Mouse (Mus musculus): ENCODE measurements at regions not wholly inside any gene's neighbourhood (a gene's known extent, or its start where the extent isn't known, plus 50 kb on each side); places are given as distances from the start of the nearest gene placed in this dataset.

DNA sequence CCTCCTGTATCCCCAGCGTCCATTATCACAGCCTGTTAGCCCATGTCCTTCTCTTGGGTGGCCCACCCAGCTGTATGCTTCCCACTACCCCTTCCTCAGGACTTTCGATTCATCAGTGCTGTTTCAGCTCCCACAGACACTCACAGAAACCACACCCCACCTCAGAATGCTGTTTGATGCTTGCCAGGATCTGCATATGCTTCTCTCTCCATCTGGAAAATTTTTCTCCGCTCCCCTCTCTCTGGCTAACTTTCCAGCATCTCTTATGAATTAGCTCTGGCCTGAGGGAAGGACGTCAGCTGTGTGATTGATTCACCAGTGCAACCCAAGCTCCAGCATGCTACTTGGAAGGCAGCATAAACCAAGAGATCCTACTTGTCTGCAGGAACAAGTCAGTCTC is 66.0 kb upstream of the Dab1 start:
- no peak for TF ChIP-seq CTCF (conservative IDR thresholded peaks at IDR 0.05; ENCODE audit: low read length)
- no peak for TF ChIP-seq NANOG (IDR thresholded peaks at IDR 0.05; ENCODE audit: borderline replicate concordance, low read length)
- no peak for TF ChIP-seq POU5F1 (IDR thresholded peaks at IDR 0.05; ENCODE audit: borderline replicate concordance, low read length)
- peaks cover 4% of the 10 kb centered on the region; the same call in 1 of the 2 replicates for H3K27me3 ChIP-seq (ENCODE audit: insufficient read depth, low read length)
- H3K36me3 ChIP-seq (ENCODE audit: insufficient read depth, low read length), result no peaks in the 10 kb centered on the region
- no peaks in the 10 kb centered on the region for H3K4me1 ChIP-seq (replicated peaks; ENCODE audit: low read depth, low read length)
- no peak overlapping the region for H3K4me3 ChIP-seq (replicated peaks; ENCODE audit: low read length)
- no peaks in the 10 kb centered on the region for H3K9me3 ChIP-seq (ENCODE audit: low read length)

DNA sequence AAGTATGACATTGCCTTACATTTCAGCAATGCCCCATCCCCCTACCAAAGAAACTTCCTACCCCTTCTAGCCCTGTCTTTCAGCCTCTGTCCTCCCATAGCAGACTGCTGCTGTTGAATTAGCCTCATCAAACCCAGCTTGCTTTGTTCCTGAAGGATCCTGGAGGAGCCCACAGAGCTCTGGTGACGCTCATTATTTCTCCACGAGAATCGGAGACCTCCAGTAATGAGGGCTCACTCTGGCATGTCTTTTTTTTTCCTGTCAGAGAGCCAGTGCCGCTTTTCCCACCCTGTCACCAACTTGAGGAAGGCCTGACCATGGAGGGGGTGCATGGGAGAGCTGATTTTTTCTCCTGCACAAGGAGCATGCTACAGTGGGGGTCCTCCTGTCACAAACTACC is 64.6 kb upstream of the Dab1 start:
- H3K9me3 ChIP-seq (ENCODE audit: low read length), result no peaks in the 10 kb centered on the region
- H3K4me1 ChIP-seq (replicated peaks; ENCODE audit: low read depth, low read length), result no peaks in the 10 kb centered on the region
- no peaks in the 10 kb centered on the region for H3K36me3 ChIP-seq (ENCODE audit: insufficient read depth, low read length)
- TF ChIP-seq POU5F1 (IDR thresholded peaks at IDR 0.05; ENCODE audit: borderline replicate concordance, low read length) (no peak), CTCF (conservative IDR thresholded peaks at IDR 0.05; ENCODE audit: low read length) (no peak), NANOG (IDR thresholded peaks at IDR 0.05; ENCODE audit: borderline replicate concordance, low read length) (no peak)
- no peak overlapping the region for H3K4me3 ChIP-seq (replicated peaks; ENCODE audit: low read length)
- H3K27me3 ChIP-seq (ENCODE audit: insufficient read depth, low read length), result peaks cover 4% of the 10 kb centered on the region; the same call in 1 of the 2 replicates
